Mouse (Mus musculus) embryonic fibroblast, embryonic 13.5 days (primary cell): ENCODE measurements around the gene Dgke.

Experiments
- CTCF ChIP-seq: IDR thresholded peaks from 2 replicates; pipeline ENCODE4 v1.5.1; 2011; ENCODE audit warnings: mild to moderate bottlenecking, control low read depth, low read length, moderate library complexity, borderline replicate concordance; ENCODE audit not compliant: insufficient read depth
- POLR2A ChIP-seq: IDR thresholded peaks from 2 replicates; pipeline ENCODE4 v1.6.1; 2011; ENCODE audit warnings: low read depth, mild to moderate bottlenecking, control low read depth, low read length, moderate library complexity

DNA sequence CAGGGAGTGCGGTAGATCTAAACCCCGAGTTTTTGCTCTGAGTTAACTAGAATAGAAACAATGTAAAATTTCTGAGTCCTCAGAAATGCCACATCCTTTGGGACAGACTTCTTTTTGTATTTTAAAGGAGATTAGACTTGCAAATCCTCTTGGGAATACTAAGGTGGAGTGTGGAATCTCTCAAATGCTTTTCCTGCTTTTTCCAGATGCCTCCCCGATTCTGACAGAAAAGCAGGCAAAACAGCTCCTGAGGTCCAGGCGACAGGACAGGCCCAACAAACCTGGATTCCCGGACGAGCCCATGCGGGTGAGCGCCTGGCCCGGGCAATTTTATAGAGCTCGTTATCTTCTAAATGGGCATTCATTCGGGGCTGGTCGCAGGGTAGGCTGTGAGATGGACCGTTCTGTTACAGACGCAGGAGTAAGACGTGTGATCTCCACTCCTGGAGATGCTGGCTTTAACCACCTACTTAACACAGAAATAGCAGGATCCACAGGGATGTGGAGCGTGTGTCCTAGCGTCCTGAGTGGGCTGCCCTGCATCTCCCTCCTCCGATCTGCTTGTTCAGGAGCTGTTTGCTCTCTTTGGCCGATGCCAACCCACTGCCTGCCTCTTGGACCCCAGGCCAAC lies 8.2 kb upstream of the Dgke start:
- TF ChIP-seq POLR2A, result no peak
- no peak for TF ChIP-seq CTCF
